Mouse (Mus musculus) cerebellum, adult 9-11 months (tissue): Measurements from ENCODE around the gene Nfe2l2.
"Not testable (repeated sequence)": the region's sequence is repeated elsewhere in the genome, so short reads cannot be mapped to it uniquely, and the experiment has no call there.

Source experiments
- DNase-seq: peaks from one replicate; pipeline ENCODE4 v3.0.0; 2022

Gene Nfe2l2

GRCm38 (mm10) chr2:75642312-75642711 lies 62.1 kb downstream of the Nfe2l2 start:
- not testable (repeated sequence) for DNase-seq

- not testable (repeated sequence) for DNase-seq
Observed at GRCm38 (mm10) chr2:75639535-75639934, 64.9 kb downstream of the Nfe2l2 start.

- DNase-seq = not testable (repeated sequence)
Observed at GRCm38 (mm10) chr2:75637822-75638221, 66.6 kb downstream of the Nfe2l2 start.

- no peak for DNase-seq
Observed at GRCm38 (mm10) chr2:75637361-75637760, 67.1 kb downstream of the Nfe2l2 start.

DNA sequence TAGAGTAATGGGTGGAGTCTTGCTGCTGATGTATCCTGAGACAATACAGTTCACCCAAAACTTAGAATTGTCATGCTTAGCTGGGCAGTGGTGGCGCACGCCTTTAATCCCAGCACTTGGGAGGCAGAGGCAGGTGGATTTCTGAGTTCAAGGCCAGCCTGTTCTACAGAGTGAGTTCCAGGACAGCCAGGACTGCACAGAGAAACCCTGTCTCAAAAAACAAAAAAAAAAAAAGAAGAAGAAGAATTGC lies 67.5 kb downstream of the Nfe2l2 start:
- DNase-seq = not testable (repeated sequence)

- no peak for DNase-seq
Observed at GRCm38 (mm10) chr2:75636261-75637054, 68.0 kb downstream of the Nfe2l2 start.

GRCm38 (mm10) chr2:75634431-75634830 lies 70.0 kb downstream of the Nfe2l2 start:
- not testable (repeated sequence) for DNase-seq

- no peak for DNase-seq
Observed at GRCm38 (mm10) chr2:75633784-75634183, 70.7 kb downstream of the Nfe2l2 start.

- no peak for DNase-seq
Observed at GRCm38 (mm10) chr2:75633381-75633780, 71.1 kb downstream of the Nfe2l2 start.

- DNase-seq = no peak
Observed at GRCm38 (mm10) chr2:75632721-75633181, 71.7 kb downstream of the Nfe2l2 start.

DNA sequence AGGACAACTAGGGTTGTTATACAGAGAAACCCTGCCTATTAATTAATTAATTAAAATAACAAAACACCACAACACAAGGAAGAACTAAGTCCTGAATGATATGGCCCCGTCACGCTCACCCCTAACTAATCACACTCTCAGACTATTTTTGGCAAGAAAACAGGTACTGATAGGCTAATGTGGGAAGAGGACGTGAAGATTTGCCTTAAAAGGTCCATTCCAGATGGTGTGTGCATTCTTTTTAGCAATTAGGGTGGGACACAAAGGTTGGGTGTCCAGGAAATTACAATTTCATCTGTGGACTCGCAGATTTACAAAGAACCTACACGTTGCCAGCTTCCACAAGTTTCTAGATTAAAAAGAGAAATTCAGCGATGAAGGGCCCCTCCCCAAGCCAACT lies 72.4 kb downstream of the Nfe2l2 start:
- no peak for DNase-seq

DNA sequence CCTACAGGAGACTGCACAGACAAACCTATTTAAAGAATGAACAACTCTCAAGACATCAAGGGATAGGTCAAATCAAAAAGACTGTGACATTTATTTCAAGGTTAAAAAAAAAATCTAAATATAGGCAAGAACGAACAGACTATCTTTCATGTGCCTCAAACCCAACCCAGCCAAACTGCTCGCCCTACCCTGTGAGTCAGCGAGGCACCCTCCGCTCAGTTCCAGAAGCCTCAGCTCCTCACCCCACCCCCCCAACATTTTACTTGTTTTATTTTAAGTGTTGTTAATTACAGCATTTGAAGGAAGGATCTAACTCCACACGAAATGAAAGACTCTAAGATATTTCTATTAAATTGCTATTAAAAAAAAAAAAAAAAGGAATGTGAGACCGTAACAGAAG lies 73.0 kb downstream of the Nfe2l2 start:
- DNase-seq = no peak

GRCm38 (mm10) chr2:75628487-75628886 lies 76.0 kb downstream of the Nfe2l2 start:
- no peak for DNase-seq

DNA sequence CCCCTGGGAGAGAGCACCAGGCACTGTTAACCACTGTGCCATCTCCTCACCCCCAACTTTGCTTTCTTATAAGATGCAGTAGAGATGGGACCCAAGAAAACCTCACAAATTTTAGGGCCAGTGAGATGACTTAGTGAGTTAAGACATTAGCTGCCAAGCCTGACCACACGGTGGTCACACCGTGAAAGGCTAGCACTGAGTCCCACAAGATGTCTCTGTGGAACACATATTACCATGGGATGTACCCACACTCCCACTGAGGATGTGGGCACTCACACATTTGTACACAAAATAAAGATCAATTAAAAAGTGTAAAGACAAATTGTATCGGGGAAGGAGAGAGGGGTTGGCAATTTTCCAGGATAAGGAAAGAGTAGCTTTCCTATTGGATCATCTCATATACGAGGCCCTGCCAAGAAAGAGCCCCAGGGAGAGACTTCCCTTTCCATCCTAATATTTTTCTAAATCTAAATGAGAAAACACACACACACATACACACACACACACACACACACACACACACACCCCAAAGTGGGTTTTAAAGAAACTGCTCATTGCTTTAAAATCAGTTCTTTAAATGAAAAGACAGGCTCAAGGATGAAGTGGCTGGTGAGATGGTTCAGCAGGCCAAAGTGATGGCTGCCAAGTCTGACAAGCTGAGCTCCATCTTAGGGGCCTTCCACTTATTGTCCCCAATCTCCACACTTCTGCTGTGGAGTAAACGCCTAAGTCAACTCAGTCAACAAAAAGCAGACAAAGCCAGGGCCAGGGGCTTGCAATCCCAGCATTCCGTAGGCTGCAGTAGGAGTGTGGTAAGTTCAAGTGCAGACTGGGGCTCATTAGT lies 77.6 kb downstream of the Nfe2l2 start:
- DNase-seq = no peak
